Mouse (Mus musculus) limb, embryonic 13.5 days (tissue): ENCODE results near the gene Dock1. TPM values are rescaled to one million over a fixed set of nuclear protein-coding genes. Genes with fewer than 3 reads are reported as not detected.

ENCODE experiments used
- ATAC-seq: fragments of 200-750 bp; cut with Nextera tagmentation; 2 replicates; pipeline ENCODE4 v1.8.0; 2017; ENCODE audit warnings: low read depth, moderate number of reproducible peaks, moderate TSS enrichment; ENCODE audit not compliant: low FRiP score
- H3K27ac ChIP-seq: fragments of 300-500 bp; sonication (generic); 2 replicates; pipeline ENCODE4 v1.5.1; 2015; ENCODE audit warnings: inconsistent platforms, mild to moderate bottlenecking, moderate library complexity
- H3K27me3 ChIP-seq: fragments of 300-500 bp; sonication (generic); 2 replicates; pipeline ENCODE4 v1.6.1; 2015; ENCODE audit warnings: mild to moderate bottlenecking, inconsistent platforms
- H3K36me3 ChIP-seq: fragments of 300-500 bp; sonication (generic); 2 replicates; pipeline ENCODE4 v1.6.1; 2015; ENCODE audit warnings: inconsistent platforms, mild to moderate bottlenecking, moderate library complexity
- H3K4me1 ChIP-seq: fragments of 300-500 bp; sonication (generic); 2 replicates; pipeline ENCODE4 v1.6.1; 2015; ENCODE audit warnings: inconsistent platforms
- H3K4me2 ChIP-seq: fragments of 300-500 bp; sonication (generic); replicated peaks from 2 replicates; pipeline ENCODE4 v1.6.1; 2015; ENCODE audit warnings: inconsistent platforms, mild to moderate bottlenecking, moderate library complexity
- H3K4me3 ChIP-seq: fragments of 300-500 bp; sonication (generic); 2 replicates; pipeline ENCODE4 v1.5.1; 2015; ENCODE audit warnings: moderate library complexity, mild to moderate bottlenecking, inconsistent platforms
- H3K9ac ChIP-seq: fragments of 300-500 bp; sonication (generic); 2 replicates; pipeline ENCODE4 v1.6.1; 2015; ENCODE audit warnings: mild to moderate bottlenecking, inconsistent platforms
- H3K9me3 ChIP-seq: fragments of 300-500 bp; sonication (generic); 2 replicates; pipeline ENCODE4 v1.6.1; 2016; ENCODE audit warnings: inconsistent platforms
- WGBS: fragments of 180-500 bp; shearing (Covaris S2); methylation state at CpG from one replicate; pipeline ENCODE4 v1.1.7; 2015; 5-methylcytosine and 5-hydroxymethylcytosine counted together
- polyA plus RNA-seq: library from polyadenylated mRNA; unstranded; fragments of >200 nt; fragmentation: Nextera tagmentation; extraction: Ambion mirVana; gene quantifications from 2 replicates; pipeline ENCODE4 v1.2.1, GENCODE M21; 2015

Gene Dock1
- polyA plus RNA-seq, 1 experiment from 2014 or later, result 45.1 TPM

DNA sequence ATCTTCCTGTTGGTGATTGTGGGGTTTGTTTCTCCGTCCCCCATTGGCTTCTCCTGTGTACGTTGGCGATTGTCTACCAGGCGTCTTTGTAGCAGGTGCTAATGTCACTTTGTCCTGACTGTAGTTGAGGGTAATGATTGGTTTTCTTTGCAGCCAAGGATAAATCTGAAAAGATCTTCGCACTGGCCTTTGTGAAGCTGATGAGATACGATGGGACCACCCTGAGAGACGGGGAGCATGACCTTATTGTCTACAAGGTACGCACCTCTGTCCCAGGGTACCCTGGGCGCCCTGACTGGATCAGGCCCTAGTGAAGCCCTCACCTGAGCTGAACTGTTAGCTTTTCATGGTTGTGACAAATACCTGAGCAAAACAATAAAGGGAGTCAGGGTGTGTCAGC, 100.9 kb downstream of the Dock1 start:
- Histone ChIP-seq H3K9me3 (no peaks in the 10 kb centered on the region), H3K27me3 (no peaks in the 10 kb centered on the region), H3K9ac (no peak overlapping the region), H3K4me2 (no peak overlapping the region), H3K27ac (no peak overlapping the region), H3K36me3 (peaks cover 92% of the 10 kb centered on the region), H3K4me3 (no peak overlapping the region), H3K4me1 (no peaks in the 10 kb centered on the region)
- 95% methylated on average over 9 of the region's 9 CpGs for WGBS
- ATAC-seq, result no peak

DNA sequence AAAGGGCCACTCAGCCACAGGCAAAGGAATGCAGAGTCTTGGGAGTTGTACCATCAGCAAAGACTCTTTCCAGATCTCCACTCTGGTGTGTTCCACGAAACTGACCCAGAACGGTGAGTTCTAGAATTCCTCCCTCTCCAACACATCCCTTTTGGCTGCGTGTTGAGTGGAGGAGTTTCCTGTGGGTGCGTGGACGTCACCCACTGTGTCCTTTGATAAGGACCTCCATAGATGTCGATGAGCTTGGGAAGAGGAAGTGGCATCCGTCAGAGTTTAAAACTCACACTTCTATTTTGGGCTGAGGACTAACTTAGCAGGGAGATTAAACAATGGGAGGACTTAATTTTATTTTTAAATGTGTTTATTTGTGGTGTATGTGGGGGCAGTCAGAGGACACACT, 101.9 kb downstream of the Dock1 start:
- peaks cover 87% of the 10 kb centered on the region for H3K36me3 ChIP-seq
- no peaks in the 10 kb centered on the region for H3K27me3 ChIP-seq
- no peak overlapping the region for H3K4me3 ChIP-seq
- no peak overlapping the region for H3K9ac ChIP-seq
- no peak overlapping the region for H3K27ac ChIP-seq
- 92% methylated on average over 7 of the region's 7 CpGs for WGBS
- ATAC-seq, result no peak
- no peaks in the 10 kb centered on the region for H3K4me1 ChIP-seq
- no peaks in the 10 kb centered on the region for H3K9me3 ChIP-seq
- no peak overlapping the region for H3K4me2 ChIP-seq

DNA sequence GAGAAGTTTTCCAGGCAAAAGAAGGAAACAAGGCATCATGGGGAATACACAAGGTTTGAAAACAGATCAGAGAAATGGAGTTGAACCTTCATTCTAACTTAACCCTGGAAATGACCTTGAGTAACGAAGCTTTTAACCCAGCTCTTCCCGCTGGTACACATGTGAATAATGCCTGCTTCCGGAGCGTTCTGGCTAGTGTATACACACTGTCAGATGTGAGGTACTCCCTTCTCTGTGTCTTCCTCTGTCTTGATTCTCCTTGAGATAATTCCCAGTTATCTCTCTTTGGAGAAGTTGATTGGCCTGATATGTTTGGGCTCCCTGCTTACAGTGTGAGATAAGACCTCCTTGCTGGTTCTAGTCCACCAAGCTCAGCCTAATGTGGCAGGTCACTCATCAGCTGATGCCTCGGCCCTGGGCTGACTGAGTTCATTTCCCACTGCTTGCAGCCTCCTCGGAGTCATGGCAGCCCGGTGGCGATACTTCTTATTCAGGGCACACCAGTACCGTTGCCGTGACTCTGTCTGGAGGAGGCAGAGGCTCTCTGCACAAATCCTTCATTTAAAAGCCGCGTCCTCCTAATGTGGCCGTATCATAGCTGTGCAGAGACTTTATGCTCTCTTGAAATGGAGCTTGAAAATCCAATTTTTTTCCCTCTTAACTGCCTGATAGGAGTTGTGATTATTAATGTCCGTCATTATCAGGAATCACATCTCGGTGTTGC, 102.6 kb downstream of the Dock1 start:
- Histone ChIP-seq H3K27ac (no peak overlapping the region), H3K9ac (no peak overlapping the region), H3K4me2 (no peak overlapping the region), H3K4me3 (no peak overlapping the region), H3K9me3 (no peaks in the 10 kb centered on the region), H3K4me1 (no peaks in the 10 kb centered on the region), H3K27me3 (no peaks in the 10 kb centered on the region), H3K36me3 (peaks cover 86% of the 10 kb centered on the region)
- WGBS, result 94% methylated on average over 15 of the region's 15 CpGs
- ATAC-seq, result no peak

DNA sequence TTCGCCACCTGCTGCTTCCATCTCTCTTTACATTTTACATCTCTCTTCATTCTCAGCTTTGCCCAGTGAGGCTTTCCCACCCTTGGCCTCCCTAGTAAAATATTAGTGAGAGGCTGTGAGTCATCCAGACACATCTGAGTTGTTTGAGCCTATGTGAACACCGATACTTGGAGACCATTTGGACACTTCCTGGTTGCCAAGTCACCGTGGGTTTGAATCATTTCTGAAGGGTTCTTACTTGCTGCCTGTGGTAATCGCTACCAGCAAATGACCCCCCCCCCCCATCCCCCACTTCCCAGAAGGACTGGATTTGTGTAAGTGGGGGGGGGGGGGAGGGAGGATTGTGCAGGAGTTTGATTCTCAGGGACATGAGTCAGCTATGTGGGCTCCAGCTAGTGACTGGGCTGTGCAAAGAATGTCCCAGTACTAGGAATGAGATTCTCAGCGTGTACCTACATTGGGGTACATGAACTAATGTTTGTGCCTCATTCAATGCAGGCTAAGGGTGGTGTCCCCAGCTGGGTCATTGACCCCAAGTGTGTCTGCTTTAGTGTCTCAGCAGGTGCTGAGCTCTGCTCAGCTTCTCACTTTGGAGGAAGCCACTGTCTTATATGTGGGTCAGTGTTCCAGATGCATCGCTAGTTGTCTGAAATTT, 103.4 kb downstream of the Dock1 start:
- H3K4me1 ChIP-seq, result no peaks in the 10 kb centered on the region
- H3K27ac ChIP-seq, result no peak overlapping the region
- H3K9me3 ChIP-seq, result no peaks in the 10 kb centered on the region
- no peak overlapping the region for H3K4me2 ChIP-seq
- ATAC-seq, result no peak
- no peak overlapping the region for H3K4me3 ChIP-seq
- no peak overlapping the region for H3K9ac ChIP-seq
- no peaks in the 10 kb centered on the region for H3K27me3 ChIP-seq
- 87% methylated on average over 6 of the region's 6 CpGs for WGBS
- H3K36me3 ChIP-seq, result peaks cover 86% of the 10 kb centered on the region

DNA sequence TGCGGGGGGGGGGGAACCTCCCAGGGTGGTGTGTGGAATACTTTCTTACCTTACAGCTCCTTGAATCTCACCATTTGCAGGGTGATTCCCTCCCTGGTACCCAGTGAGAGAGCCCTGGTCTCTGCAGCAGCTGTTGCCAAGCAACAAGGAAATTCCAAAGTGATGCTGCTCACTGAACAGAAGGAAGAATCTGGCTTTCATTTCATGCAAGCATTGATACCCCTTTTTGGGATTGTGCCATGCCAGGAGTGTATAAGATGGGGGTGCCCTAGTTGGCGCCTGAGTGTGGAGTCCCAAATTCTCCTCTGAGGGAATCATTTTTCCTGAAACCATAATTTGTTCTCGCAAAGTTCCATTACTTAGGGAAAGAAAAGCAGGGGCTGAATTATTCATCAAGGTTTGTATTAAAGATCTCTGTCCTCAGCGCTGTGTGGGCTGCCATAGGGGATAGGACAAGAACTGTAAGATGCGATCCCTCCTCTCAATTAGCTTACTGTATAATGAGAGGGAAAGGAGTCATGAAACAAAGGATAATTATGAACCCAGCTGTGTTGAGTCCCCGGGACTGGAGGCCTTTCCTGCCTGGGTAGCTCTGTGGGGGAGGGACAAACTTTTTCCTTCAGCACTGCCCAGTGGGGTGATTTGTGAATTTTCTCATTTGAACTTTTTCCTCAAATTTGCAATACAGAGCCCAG, 104.2 kb downstream of the Dock1 start:
- H3K9me3 ChIP-seq, result no peaks in the 10 kb centered on the region
- peaks cover 86% of the 10 kb centered on the region for H3K36me3 ChIP-seq
- H3K4me2 ChIP-seq, result no peak overlapping the region
- ATAC-seq, result no peak
- no peak overlapping the region for H3K9ac ChIP-seq
- H3K4me1 ChIP-seq, result no peaks in the 10 kb centered on the region
- H3K27me3 ChIP-seq, result no peaks in the 10 kb centered on the region
- 77% methylated on average over 6 of the region's 6 CpGs for WGBS
- H3K4me3 ChIP-seq, result no peak overlapping the region
- no peak overlapping the region for H3K27ac ChIP-seq

DNA sequence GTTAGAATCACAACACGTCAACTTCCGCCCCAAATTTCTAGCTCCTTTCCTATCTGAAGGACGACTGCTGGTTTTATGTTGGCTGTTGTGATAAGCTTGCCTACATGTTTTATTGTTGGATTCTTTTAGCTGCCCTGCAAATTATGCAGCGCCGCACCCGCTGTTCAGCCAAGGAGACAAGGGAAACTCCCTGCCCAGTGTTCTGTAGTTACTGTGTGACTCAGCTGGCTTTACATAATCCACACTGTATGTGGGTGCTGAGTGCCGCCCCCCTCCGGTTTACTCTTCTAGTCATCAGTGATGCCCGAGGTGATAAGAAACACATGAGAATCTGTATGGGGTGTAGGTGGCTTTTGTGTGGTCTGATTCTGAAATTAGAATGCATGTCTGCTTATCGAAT, 105.2 kb downstream of the Dock1 start:
- no peak overlapping the region for H3K9ac ChIP-seq
- 87% methylated on average over 10 of the region's 10 CpGs for WGBS
- H3K27me3 ChIP-seq, result no peaks in the 10 kb centered on the region
- peaks cover 89% of the 10 kb centered on the region for H3K36me3 ChIP-seq
- no peak overlapping the region for H3K4me2 ChIP-seq
- H3K4me3 ChIP-seq, result no peak overlapping the region
- no peak overlapping the region for H3K27ac ChIP-seq
- no peaks in the 10 kb centered on the region for H3K4me1 ChIP-seq
- no peak for ATAC-seq
- no peaks in the 10 kb centered on the region for H3K9me3 ChIP-seq

DNA sequence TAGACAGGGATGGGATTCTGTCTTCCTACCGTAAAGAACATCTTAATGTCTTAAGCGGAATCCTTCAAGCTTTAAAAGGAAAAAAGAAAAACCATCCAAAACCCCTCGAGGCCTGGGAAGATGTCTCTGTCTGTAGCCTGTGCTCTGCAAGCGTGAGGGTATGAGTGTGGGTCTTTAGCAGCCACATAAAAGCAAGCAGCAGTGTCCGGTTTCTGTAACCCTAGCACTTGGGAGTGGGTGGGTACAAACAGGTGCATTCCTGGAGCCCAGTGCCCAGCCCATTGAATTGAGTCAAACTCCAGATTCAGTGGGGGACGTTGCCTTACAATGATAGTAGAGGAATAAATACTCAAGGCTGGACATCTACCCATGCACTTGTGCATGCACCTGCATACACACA, 105.9 kb downstream of the Dock1 start:
- H3K27me3 ChIP-seq, result no peaks in the 10 kb centered on the region
- no peak for ATAC-seq
- no peak overlapping the region for H3K4me3 ChIP-seq
- WGBS, result 76% methylated on average over 6 of the region's 6 CpGs
- H3K4me2 ChIP-seq, result no peak overlapping the region
- peaks cover 88% of the 10 kb centered on the region for H3K36me3 ChIP-seq
- no peak overlapping the region for H3K9ac ChIP-seq
- H3K27ac ChIP-seq, result no peak overlapping the region
- no peaks in the 10 kb centered on the region for H3K9me3 ChIP-seq
- no peaks in the 10 kb centered on the region for H3K4me1 ChIP-seq

DNA sequence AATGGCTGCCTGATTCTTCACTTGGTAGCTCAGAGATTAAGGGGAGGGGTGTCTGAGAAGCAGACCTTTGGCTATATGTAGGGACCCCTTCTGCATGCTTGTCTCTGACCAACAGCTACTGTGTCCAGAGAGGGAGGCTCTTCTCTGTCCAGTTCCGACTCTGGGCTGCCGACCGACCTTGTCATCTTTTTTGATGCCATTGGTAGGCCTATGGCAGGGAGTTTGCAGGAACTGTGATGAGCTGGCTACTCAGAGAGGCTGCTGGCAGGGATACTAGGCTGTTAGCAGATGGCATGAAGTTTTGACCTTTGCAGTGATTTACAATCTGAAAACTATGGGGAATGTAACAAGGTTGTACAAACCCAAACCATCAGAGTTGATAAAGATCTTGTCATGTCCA, 109.3 kb downstream of the Dock1 start:
- WGBS, result 95% methylated on average over 3 of the region's 3 CpGs
- Histone ChIP-seq H3K4me1 (no peaks in the 10 kb centered on the region), H3K27me3 (no peaks in the 10 kb centered on the region), H3K9me3 (no peaks in the 10 kb centered on the region), H3K4me3 (no peak overlapping the region), H3K9ac (no peak overlapping the region), H3K4me2 (no peak overlapping the region), H3K36me3 (peaks cover 86% of the 10 kb centered on the region), H3K27ac (no peak overlapping the region)
- no peak for ATAC-seq

DNA sequence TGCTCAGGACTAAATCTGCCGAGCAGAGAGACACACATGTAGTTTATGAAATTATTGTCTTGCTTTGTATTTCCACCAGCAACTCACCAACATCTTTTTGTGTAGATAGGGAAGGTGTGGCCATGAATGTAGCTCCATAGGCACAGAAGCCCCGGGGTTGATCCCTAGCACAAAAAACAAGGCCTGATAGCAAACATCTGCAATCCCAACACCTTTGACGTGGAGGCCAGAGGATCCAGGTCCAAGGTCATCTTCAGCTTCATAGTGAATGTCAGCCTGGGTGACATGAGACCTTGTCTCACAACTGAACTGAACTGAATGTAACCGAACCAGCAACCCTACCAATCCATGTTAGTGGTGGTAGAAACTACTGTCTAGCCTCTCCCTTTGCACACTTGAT, 116.7 kb downstream of the Dock1 start:
- ATAC-seq, result no peak
- 85% methylated on average over 4 of the region's 4 CpGs for WGBS
- Histone ChIP-seq H3K27me3 (no peaks in the 10 kb centered on the region), H3K4me2 (no peak overlapping the region), H3K36me3 (peaks cover 79% of the 10 kb centered on the region), H3K9ac (no peak overlapping the region), H3K4me1 (no peaks in the 10 kb centered on the region), H3K4me3 (no peak overlapping the region), H3K9me3 (no peaks in the 10 kb centered on the region), H3K27ac (no peak overlapping the region)

DNA sequence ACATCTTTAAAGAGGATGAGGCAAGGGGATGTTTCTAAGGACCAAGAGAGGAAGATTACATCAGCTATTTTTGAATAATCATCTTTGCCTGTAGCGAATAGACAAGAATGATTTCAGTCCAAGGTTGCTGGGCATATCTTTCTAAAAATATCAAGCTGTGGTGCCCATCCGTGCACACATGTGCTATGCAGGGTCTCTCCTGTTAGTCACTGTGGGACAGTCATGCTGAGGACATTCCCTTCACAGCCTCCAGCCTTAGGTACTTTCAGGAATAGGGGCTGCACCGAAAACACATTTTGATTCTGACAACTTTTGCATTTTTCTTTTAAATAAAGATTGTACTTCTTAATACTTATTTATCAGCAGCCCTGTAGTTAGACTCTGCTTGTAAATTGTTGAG, 124.4 kb downstream of the Dock1 start:
- WGBS, result 91% methylated on average over 3 of the region's 3 CpGs
- H3K27ac ChIP-seq, result no peak overlapping the region
- no peak overlapping the region for H3K9ac ChIP-seq
- H3K9me3 ChIP-seq, result no peaks in the 10 kb centered on the region
- peaks cover 48% of the 10 kb centered on the region for H3K36me3 ChIP-seq
- H3K27me3 ChIP-seq, result no peaks in the 10 kb centered on the region
- H3K4me2 ChIP-seq, result no peak overlapping the region
- no peak overlapping the region for H3K4me3 ChIP-seq
- H3K4me1 ChIP-seq, result no peaks in the 10 kb centered on the region
- ATAC-seq, result no peak

DNA sequence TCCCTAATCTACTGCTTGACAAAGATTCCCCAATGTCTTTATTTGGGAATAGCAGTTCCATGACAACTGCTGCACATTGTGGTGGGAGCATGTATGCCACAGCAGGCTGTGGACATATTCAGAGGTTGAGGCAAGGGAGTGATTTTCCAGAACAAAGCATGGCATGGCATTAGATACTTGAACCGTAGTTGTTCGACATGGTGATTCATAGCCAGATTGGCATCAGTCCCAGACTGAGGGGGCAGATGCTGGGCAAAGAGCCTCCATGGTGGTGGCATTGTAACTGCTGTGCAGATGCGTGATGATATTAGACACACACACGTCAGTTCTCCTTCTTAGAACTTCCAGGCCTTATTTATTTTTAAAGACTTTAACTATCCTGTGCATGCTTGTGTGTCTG, 129.6 kb downstream of the Dock1 start:
- no peak overlapping the region for H3K4me3 ChIP-seq
- no peaks in the 10 kb centered on the region for H3K9me3 ChIP-seq
- WGBS, result 84% methylated on average over 4 of the region's 4 CpGs
- ATAC-seq, result no peak
- no peak overlapping the region for H3K9ac ChIP-seq
- H3K4me2 ChIP-seq, result no peak overlapping the region
- H3K4me1 ChIP-seq, result peaks cover 7% of the 10 kb centered on the region
- no peak overlapping the region for H3K27ac ChIP-seq
- no peaks in the 10 kb centered on the region for H3K27me3 ChIP-seq
- peaks cover 43% of the 10 kb centered on the region for H3K36me3 ChIP-seq

DNA sequence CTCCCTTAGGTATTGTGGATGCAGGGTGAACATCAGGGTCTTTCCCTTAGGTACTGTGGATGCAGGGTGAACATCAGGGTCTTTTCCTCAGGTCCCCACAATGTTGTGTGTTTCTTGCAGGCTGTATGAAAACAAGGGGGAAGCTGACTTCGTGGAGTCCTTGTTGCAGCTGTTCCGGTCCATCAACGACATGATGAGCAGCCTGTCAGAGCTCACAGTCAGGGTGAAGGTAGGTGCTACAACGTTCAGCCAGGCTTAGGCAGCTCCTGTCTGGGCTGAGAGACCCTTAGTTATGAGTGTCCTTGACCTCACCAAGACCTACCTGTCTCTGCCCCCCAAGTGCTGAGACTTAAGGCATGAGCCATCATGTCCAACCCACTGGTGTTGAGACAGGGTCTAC, 134.0 kb downstream of the Dock1 start:
- WGBS, result 92% methylated on average over 4 of the region's 4 CpGs
- Histone ChIP-seq H3K36me3 (peaks cover 68% of the 10 kb centered on the region), H3K9ac (no peak overlapping the region), H3K4me1 (peaks cover 22% of the 10 kb centered on the region), H3K27me3 (no peaks in the 10 kb centered on the region), H3K9me3 (no peaks in the 10 kb centered on the region), H3K4me2 (no peak overlapping the region), H3K27ac (no peak overlapping the region), H3K4me3 (no peak overlapping the region)
- no peak for ATAC-seq
